Mouse (Mus musculus) erythroblast, embryonic 14.5 days (primary cell): Measurements from ENCODE around the gene 1700029H14Rik.

Experiments used
- GATA1 ChIP-seq: IDR thresholded peaks from 2 replicates; pipeline ENCODE4 v1.6.1; 2012; ENCODE audit warnings: low read length, inconsistent platforms, mixed read lengths
- TAL1 ChIP-seq: IDR thresholded peaks from 3 replicates; pipeline ENCODE4 v1.6.1; 2012; ENCODE audit warnings: low read length, inconsistent platforms, mixed read lengths

- TF ChIP-seq GATA1: no peak
- no peak for TF ChIP-seq TAL1
These were observed 41.9 kb downstream of the 1700029H14Rik start for GRCm38 (mm10) chr8:13520349-13520748.
